Mouse (Mus musculus) forelimb bud, embryonic 11.5 days (tissue): ENCODE data around the gene Gm973.
A peak's percentile ranks its signal among the peaks of the same experiment; 100 is the strongest.

ENCODE experiments used
- DNase-seq: peaks from one replicate; pipeline ENCODE4 v3.0.0-alpha.2; 2012; ENCODE audit warnings: low read depth, low spot score

The Gm973 gene

GRCm38 (mm10) chr1:59584656-59585410, 68.8 kb downstream of the Gm973 start:
- peak; percentile 72 for DNase-seq

- DNase-seq: no peak
Observed at GRCm38 (mm10) chr1:59589271-59589670, 73.2 kb downstream of the Gm973 start.

GRCm38 (mm10) chr1:59592359-59592758, 76.3 kb downstream of the Gm973 start:
- no peak for DNase-seq

- DNase-seq: no peak
Observed at GRCm38 (mm10) chr1:59592876-59593275, 76.8 kb downstream of the Gm973 start.

- DNase-seq: no peak
Observed at GRCm38 (mm10) chr1:59593622-59594035, 77.6 kb downstream of the Gm973 start.

GRCm38 (mm10) chr1:59594586-59595266, 78.7 kb downstream of the Gm973 start:
- DNase-seq: no peak

GRCm38 (mm10) chr1:59595609-59596008, 79.5 kb downstream of the Gm973 start:
- no peak for DNase-seq

GRCm38 (mm10) chr1:59602531-59603416, 86.7 kb downstream of the Gm973 start:
- DNase-seq: no peak

GRCm38 (mm10) chr1:59603417-59603712, 87.3 kb downstream of the Gm973 start:
- DNase-seq: no peak

- no peak for DNase-seq
Observed at GRCm38 (mm10) chr1:59603893-59604292, 87.8 kb downstream of the Gm973 start.

- no peak for DNase-seq
Observed at GRCm38 (mm10) chr1:59606479-59606878, 90.4 kb downstream of the Gm973 start.

GRCm38 (mm10) chr1:59607071-59607470, 91.0 kb downstream of the Gm973 start:
- no peak for DNase-seq

GRCm38 (mm10) chr1:59608125-59608762, 92.2 kb downstream of the Gm973 start:
- DNase-seq: no peak

- DNase-seq: no peak
Observed at GRCm38 (mm10) chr1:59608920-59609319, 92.9 kb downstream of the Gm973 start.

- DNase-seq: no peak
Observed at GRCm38 (mm10) chr1:59609458-59609857, 93.4 kb downstream of the Gm973 start.

- DNase-seq: no peak
Observed at GRCm38 (mm10) chr1:59609896-59610295, 93.8 kb downstream of the Gm973 start.

- DNase-seq: no peak
Observed at GRCm38 (mm10) chr1:59610929-59611328, 94.9 kb downstream of the Gm973 start.

- DNase-seq: peak; percentile 73
Observed at GRCm38 (mm10) chr1:59613795-59614194, 97.7 kb downstream of the Gm973 start.

GRCm38 (mm10) chr1:59615021-59615420, 99.0 kb downstream of the Gm973 start:
- DNase-seq: no peak

GRCm38 (mm10) chr1:59619201-59619600, 103.1 kb downstream of the Gm973 start:
- no peak for DNase-seq

- DNase-seq: peak; percentile 88
Observed at GRCm38 (mm10) chr1:59623325-59624017, 107.4 kb downstream of the Gm973 start.
